Mouse (Mus musculus) cortical plate, adult 2 months (tissue): ENCODE results near the gene Snx22.

Experiments
- CTCF ChIP-seq: fragments of 200-500 bp; IDR thresholded peaks from 2 replicates; pipeline ENCODE4 v1.5.1; 2011; ENCODE audit warnings: mild to moderate bottlenecking, control low read depth, low read length; ENCODE audit not compliant: insufficient read depth; ENCODE audit errors: extremely low read depth
- POLR2A ChIP-seq: fragments of 200-500 bp; IDR thresholded peaks from 2 replicates; pipeline ENCODE4 v1.6.1; 2011; ENCODE audit warnings: mild to moderate bottlenecking, low read length, control low read depth; ENCODE audit not compliant: insufficient read depth; ENCODE audit errors: extremely low read depth

DNA sequence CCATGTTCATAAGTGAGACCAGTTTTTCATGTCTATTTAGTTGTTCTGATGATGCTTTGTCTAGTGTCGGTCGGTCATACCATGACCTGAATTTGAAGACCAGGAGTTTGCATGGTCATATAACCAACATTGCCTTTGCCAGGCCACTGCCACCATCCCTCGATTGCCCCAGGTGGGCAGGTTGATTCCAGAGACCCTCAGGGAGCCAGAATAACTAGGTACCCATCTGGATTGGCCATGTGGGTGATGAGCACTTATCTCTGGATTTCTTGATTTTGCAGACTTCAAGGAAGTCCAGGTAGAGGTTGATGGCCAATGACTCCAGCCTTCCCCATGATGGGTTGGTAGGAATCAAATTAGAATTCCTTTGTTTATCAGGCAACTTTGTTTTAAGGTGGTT lies 26.3 kb downstream of the Snx22 start:
- TF ChIP-seq CTCF (no peak), POLR2A (no peak)
